Mouse (Mus musculus) erythroblast, embryonic 14.5 days (primary cell): ENCODE measurements around the gene Vmn2r8.

Experiments used
- GATA1 ChIP-seq: IDR thresholded peaks from 2 replicates; pipeline ENCODE4 v1.6.1; 2012; ENCODE audit warnings: low read length, inconsistent platforms, mixed read lengths
- TAL1 ChIP-seq: IDR thresholded peaks from 3 replicates; pipeline ENCODE4 v1.6.1; 2012; ENCODE audit warnings: low read length, inconsistent platforms, mixed read lengths

GRCm38 (mm10) chr5:108758396-108758795 lies 50.3 kb downstream of the Vmn2r8 start:
- no peak for TF ChIP-seq GATA1
- no peak for TF ChIP-seq TAL1
